Mouse (Mus musculus): ENCODE data around the gene Smurf1.

The Smurf1 gene

GRCm38 (mm10) chr5:144965639-144966351, at the start of gene Smurf1:
Gene Smurf1, minus strand, starts transcription at chr5:144965847.
- DNase-seq (ENCODE audit: low read depth, low spot score), result peak; percentile 96

- DNase-seq (ENCODE audit: low read depth, low spot score), result no peak
These were observed 48.6 kb upstream of the Smurf1 start for GRCm38 (mm10) chr5:145014278-145014677.

- no peak for DNase-seq (ENCODE audit: low read depth, low spot score)
These were observed 43.4 kb upstream of the Smurf1 start for GRCm38 (mm10) chr5:145008878-145009659.

- DNase-seq (ENCODE audit: low read depth, low spot score), result no peak
These were observed 39.9 kb upstream of the Smurf1 start for GRCm38 (mm10) chr5:145005596-145005995.

GRCm38 (mm10) chr5:145004495-145004894, 38.8 kb upstream of the Smurf1 start:
- DNase-seq (ENCODE audit: low read depth, low spot score), result no peak

GRCm38 (mm10) chr5:145003362-145003761, 37.7 kb upstream of the Smurf1 start:
- no peak for DNase-seq (ENCODE audit: low read depth, low spot score)

- peak; percentile 89 for DNase-seq (ENCODE audit: low read depth, low spot score)
These were observed 32.8 kb upstream of the Smurf1 start for GRCm38 (mm10) chr5:144998491-144998890.

- no peak for DNase-seq (ENCODE audit: low read depth, low spot score)
These were observed 24.8 kb upstream of the Smurf1 start for GRCm38 (mm10) chr5:144990481-144990880.

- DNase-seq (ENCODE audit: low read depth, low spot score), result no peak
These were observed 24.4 kb upstream of the Smurf1 start for GRCm38 (mm10) chr5:144990051-144990450.

- no peak for DNase-seq (ENCODE audit: low read depth, low spot score)
These were observed 23.4 kb upstream of the Smurf1 start for GRCm38 (mm10) chr5:144989061-144989405.

GRCm38 (mm10) chr5:144988340-144989060, 22.9 kb upstream of the Smurf1 start:
- DNase-seq (ENCODE audit: low read depth, low spot score), result peak; percentile 83

GRCm38 (mm10) chr5:144987561-144987960, 21.9 kb upstream of the Smurf1 start:
- peak; percentile 84 for DNase-seq (ENCODE audit: low read depth, low spot score)

- no peak for DNase-seq (ENCODE audit: low read depth, low spot score)
These were observed 19.2 kb upstream of the Smurf1 start for GRCm38 (mm10) chr5:144984839-144985238.

GRCm38 (mm10) chr5:144983227-144983626, 17.6 kb upstream of the Smurf1 start:
- DNase-seq (ENCODE audit: low read depth, low spot score), result peak; percentile 52

GRCm38 (mm10) chr5:144979110-144979509, 13.5 kb upstream of the Smurf1 start:
- no peak for DNase-seq (ENCODE audit: low read depth, low spot score)

- DNase-seq (ENCODE audit: low read depth, low spot score), result no peak
These were observed 13.0 kb upstream of the Smurf1 start for GRCm38 (mm10) chr5:144978533-144979107.

- no peak for DNase-seq (ENCODE audit: low read depth, low spot score)
These were observed 5.6 kb upstream of the Smurf1 start for GRCm38 (mm10) chr5:144971266-144971665.

GRCm38 (mm10) chr5:144964872-144965638, 592 bp downstream of the Smurf1 start:
- peak; percentile 98 for DNase-seq (ENCODE audit: low read depth, low spot score)

GRCm38 (mm10) chr5:144964465-144964864, 1.2 kb downstream of the Smurf1 start:
- DNase-seq (ENCODE audit: low read depth, low spot score), result peak; percentile 50

GRCm38 (mm10) chr5:144963817-144964261, 1.8 kb downstream of the Smurf1 start:
- peak; percentile 95 for DNase-seq (ENCODE audit: low read depth, low spot score)

- no peak for DNase-seq (ENCODE audit: low read depth, low spot score)
These were observed 2.2 kb downstream of the Smurf1 start for GRCm38 (mm10) chr5:144963401-144963800.

Measured in ZHBTc4 (cell line).